Mouse (Mus musculus) brain, embryonic 14.5 days (tissue): ENCODE measurements around the gene Tnfaip2. TPM values are rescaled to one million over a fixed set of nuclear protein-coding genes. Genes with fewer than 3 reads are reported as not detected.

Source experiments
- DNase-seq: peaks from one replicate; pipeline ENCODE4 v3.0.0-alpha.2; 2011; ENCODE audit warnings: low read depth
- CTCF ChIP-seq: fragments of 200-500 bp; IDR thresholded peaks from 2 replicates; pipeline ENCODE4 v1.5.1; 2012; ENCODE audit warnings: inconsistent platforms, mild to moderate bottlenecking, moderate library complexity, borderline replicate concordance; ENCODE audit not compliant: insufficient read depth, insufficient read length; ENCODE audit errors: extremely low read depth
- POLR2A ChIP-seq: fragments of 200-500 bp; IDR thresholded peaks from 2 replicates; pipeline ENCODE4 v1.6.1; 2012; ENCODE audit warnings: mild to moderate bottlenecking, inconsistent platforms, borderline replicate concordance; ENCODE audit not compliant: poor library complexity, insufficient read depth, insufficient read length, severe bottlenecking; ENCODE audit errors: extremely low read depth
- polyA plus RNA-seq: library from polyadenylated mRNA; depleted of rRNA; stranded (reverse); fragments of >200 nt; gene quantifications from 2 replicates; pipeline ENCODE4 v1.2.3, GENCODE M21; 2012

Gene Tnfaip2
- polyA plus RNA-seq, 1 experiment = 1.6 TPM

- TF ChIP-seq POLR2A (no peak), CTCF (no peak)
- no peak for DNase-seq
Observed at GRCm38 (mm10) chr12:111438850-111439249, 3.4 kb upstream of the Tnfaip2 start.

GRCm38 (mm10) chr12:111440701-111441373 is 1.4 kb upstream of the Tnfaip2 start:
- no peak for DNase-seq
- no peak for TF ChIP-seq POLR2A
- no peak for TF ChIP-seq CTCF

GRCm38 (mm10) chr12:111441523-111441922 is 746 bp upstream of the Tnfaip2 start:
- no peak for DNase-seq

GRCm38 (mm10) chr12:111443011-111443870 is 972 bp downstream of the Tnfaip2 start:
- no peak for DNase-seq

More at GRCm38 (mm10) chr12:111441523-111441922, 746 bp upstream of the Tnfaip2 start:
- TF ChIP-seq POLR2A (no peak), CTCF (no peak)

GRCm38 (mm10) chr12:111443921-111444831 is 1.9 kb downstream of the Tnfaip2 start:
- DNase-seq = no peak
- no peak for TF ChIP-seq CTCF
- no peak for TF ChIP-seq POLR2A

More at GRCm38 (mm10) chr12:111443011-111443870, 972 bp downstream of the Tnfaip2 start:
- no peak for TF ChIP-seq POLR2A
- no peak for TF ChIP-seq CTCF

- no peak for DNase-seq
- TF ChIP-seq POLR2A (no peak), CTCF (no peak)
Observed at GRCm38 (mm10) chr12:111445161-111445889, 3.1 kb downstream of the Tnfaip2 start.

- DNase-seq = no peak
- TF ChIP-seq CTCF = no peak
- no peak for TF ChIP-seq POLR2A
Observed at GRCm38 (mm10) chr12:111445890-111446613, 3.8 kb downstream of the Tnfaip2 start.

- TF ChIP-seq POLR2A (no peak), CTCF (no peak)
- no peak for DNase-seq
Observed at GRCm38 (mm10) chr12:111446745-111447144, 4.5 kb downstream of the Tnfaip2 start.

GRCm38 (mm10) chr12:111447350-111447749 is 5.1 kb downstream of the Tnfaip2 start:
- no peak for DNase-seq
- TF ChIP-seq POLR2A (no peak), CTCF (no peak)
